Mouse (Mus musculus): Measurements from ENCODE around the gene Gclc.

The Gclc gene

DNA sequence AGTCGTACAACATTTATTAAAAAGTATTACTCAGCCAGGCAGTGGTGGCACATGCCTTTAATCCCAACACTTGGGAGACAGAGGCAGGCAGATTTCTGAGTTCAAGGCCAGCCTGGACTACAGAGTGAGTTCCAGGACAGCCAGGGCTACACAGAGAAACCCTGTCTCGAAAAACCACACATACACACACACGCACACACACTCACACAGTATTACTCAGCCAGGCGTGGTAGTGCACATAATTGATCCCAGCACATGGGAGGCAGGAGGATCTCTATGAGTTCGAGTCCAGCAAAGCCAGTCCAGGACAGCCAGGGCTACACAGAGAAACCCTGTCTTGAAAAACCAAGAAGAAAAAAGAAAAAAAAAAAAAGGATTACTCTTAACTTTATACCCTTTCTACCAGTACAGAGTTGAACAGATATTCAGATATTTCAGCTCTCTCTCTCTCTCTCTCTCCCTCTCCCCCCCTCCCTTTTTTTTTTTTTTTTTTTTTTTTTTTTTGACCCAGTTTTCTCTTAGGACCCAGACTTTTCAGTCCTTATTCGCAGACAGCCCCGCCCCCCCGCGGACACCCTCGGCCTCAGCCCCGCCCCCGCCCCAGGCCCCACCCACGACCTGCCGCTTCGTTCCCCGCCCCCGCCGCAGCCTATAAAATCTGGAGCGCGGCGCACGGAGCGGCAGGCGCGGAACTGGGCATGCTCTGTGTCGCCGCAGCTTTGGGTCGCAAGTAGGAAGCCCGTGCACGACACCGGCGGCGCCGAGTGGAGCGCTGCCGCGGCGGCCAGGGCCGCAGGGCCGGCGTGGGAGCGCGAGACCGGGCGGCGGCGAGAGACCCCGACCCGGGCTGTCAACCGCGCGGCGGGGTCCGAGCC is at the start of gene Gclc:
Gene Gclc (plus strand): TSS at position 683 of the 875 bp plus-strand sequence.
- peak; percentile 96 for DNase-seq

DNA sequence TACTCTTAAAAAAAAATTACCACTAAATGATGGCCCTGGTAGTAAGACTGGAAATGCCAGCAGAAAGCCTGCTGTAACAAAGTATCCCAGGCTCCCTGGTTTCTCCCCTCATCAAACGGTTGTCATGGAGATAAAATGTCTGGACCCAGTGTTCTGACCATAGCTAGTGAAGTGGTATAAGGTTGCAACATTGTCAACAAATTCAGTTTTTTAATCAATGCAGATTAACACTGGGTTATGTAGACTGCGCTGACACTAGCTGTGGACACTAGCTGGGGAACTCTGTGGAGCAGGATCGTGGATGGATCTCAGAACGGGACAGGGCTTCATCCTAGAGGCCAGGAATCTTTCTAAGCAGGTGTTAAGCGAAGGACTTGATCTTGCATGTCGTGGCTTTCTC is 47.8 kb upstream of the Gclc start:
- no peak for DNase-seq

DNA sequence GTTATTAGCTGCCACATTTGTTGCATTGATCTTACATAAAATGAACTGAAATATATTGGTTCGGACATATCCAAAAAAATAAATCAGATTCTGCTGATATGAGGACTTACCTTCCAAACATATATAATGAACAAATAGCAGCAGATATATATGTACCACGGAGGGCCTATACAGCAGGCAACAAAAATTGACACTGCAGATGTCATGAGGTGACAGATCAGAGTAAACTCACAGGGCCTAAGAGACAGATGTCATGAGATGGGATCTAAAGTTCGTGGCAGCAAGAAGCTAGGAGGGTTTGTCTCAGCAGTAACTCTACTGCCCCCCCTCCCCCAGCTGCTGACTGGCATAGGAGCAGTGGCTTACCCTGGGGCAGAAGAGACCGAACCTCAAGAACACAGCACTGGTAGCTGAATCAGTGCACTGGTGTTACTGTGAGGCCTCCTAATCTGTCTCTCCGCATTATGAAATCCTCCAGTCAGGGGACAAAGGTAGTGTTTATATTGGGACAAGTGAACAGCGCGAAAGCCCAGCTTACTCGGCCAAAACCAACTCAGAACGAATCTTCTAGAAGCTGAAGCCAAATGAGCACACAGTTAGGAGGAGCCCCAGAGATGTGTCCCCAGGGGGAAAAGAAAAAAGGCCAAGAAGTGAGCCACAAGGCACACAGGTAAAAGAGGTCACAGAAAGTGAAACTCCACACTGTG is 46.7 kb upstream of the Gclc start:
- DNase-seq: no peak

DNA sequence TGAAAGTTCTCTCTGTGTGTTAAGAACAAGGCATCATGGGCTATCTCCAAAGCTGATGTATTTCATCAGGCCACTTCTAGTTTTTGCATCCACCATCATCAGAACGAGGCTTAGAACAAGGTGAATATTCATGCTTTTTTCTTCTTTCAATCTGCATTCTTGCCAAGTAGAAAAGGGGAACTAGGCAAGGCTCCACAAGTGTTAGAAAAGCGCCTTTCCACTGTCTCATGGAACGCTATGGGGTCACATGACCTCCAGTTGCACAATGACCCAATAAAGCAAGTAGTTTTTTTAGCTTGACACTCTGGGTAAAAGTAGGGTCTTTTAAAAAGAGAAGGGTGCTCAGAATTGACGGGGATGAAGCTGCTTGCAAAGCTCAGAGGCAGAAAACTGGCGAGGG is 45.4 kb upstream of the Gclc start:
- DNase-seq: no peak

DNA sequence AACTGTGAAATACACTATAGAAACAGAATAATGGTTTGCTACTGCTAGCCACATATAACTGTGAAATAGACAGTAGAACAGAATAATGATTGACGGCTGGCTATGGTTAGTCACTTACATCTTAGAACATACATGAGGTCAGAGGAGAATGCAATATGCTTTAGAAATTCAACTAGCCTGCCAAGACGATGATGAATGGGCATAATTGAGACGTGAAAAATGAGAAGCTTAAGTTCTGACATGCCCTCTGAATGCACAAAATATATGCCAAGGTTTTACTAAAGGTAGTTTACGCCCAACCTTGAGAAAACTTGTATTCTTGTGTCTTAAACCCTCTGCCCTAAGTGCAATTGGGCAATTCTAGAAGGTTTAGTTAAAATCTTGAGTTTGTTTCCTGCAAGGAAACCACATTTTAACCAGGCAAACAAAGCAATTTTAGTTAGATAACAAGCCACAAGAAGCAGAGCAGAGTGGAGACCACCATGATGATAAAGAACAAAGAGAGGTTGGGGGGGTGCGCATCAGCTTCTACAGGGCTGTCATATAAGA is 43.2 kb upstream of the Gclc start:
- no peak for DNase-seq

DNA sequence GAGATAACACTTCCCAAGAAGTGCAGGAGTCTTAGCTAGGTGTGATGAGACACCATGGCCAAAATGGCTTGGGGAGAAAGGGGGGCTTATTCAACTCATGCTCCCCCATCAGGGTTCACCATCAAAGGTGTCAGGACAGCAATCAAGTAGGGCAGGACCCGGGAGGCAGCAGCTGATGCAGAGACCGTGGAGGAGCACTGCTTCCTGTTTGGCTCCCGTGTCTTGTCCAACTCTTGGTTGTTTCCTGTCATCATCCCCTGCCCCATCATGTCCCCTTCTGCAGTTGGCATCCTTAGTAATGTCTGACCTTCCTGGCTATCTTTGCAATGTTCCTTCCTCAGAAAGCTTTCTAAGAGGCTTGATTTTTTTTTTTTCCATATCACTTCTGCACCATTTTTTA is 41.5 kb upstream of the Gclc start:
- no peak for DNase-seq

DNA sequence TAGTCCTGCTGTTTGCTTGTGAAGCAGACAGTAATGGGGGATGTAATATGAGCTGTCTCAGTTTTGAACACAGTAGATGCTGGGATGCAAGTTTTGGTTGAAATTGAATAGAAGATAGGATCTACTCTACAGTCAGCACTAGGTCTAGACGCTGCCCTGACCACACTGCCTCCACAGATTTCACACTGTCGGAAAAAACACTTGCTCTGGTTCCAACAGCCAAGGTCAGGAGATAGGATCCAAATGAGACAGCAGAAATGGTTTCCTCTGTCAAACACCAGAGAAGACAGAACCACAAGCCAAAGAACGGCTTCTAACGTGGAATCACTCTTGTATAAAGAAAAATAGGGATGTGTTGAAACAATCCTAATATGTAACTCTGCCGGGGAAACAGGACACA is 41.0 kb upstream of the Gclc start:
- DNase-seq: no peak

DNA sequence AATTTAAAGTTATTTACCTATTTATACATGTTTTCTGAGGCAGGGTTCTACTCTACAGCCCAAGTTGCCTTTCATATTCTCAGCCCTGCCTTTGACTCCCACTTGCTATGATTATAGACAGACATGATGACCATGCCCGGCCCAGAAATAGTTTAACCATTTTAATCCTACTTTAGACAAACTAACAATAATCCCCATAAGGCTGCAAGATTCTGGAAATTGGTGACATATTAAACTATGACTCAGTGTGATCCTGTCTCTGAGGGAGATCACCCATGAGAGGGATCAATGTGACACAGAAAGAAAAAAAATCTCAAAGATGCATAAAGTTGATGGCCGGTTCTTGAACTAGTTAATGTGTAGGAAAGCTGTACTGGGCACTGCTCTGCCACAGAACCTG is 39.1 kb upstream of the Gclc start:
- DNase-seq: no peak

DNA sequence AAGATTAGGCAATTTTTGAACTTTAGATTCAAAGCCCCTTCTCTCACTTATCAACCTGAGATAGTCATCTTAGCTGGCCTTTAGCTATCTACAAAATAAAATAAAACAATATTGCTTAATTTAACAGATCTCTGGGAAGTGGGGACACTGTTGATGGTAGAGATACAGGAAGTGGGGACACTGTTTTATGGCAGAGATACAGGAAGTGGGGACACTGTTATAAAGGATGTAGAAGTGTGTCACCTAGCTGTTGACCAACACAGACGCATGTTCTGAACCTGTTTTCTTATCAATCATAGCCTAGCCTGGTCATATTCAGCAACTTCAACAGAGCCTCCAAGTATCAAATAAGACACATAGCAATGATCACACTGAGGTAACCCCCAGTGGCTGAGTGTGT is 38.3 kb upstream of the Gclc start:
- no peak for DNase-seq

DNA sequence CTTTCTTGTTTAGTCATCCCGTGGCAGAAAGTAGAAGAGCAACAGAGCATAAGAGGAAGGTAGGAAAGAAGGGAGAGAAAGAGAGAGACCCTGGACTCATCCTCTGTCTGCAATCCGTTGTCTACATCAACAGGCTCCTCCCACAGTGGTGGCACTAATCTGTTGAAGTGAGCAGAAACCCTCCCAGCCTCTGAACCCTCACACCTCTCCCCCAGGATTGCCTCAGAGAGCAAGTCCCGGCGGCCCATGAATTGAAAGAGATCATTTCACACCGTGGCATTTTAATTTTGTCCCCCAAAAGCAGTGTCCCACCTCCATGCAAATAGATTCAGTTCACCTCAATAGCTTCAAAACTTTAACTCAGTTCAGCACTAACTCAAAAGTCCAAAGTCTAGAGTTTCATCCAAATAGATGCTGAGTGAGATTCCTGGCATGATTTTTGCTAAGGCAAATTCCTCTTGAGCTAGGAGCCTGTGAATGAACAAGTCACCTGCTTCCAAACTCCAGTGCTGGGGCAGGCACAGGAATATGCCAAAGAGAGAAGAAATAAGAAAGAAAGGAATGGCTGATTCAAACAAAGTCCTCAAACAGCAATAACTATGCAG is 36.4 kb upstream of the Gclc start:
- peak; percentile 21 for DNase-seq

DNA sequence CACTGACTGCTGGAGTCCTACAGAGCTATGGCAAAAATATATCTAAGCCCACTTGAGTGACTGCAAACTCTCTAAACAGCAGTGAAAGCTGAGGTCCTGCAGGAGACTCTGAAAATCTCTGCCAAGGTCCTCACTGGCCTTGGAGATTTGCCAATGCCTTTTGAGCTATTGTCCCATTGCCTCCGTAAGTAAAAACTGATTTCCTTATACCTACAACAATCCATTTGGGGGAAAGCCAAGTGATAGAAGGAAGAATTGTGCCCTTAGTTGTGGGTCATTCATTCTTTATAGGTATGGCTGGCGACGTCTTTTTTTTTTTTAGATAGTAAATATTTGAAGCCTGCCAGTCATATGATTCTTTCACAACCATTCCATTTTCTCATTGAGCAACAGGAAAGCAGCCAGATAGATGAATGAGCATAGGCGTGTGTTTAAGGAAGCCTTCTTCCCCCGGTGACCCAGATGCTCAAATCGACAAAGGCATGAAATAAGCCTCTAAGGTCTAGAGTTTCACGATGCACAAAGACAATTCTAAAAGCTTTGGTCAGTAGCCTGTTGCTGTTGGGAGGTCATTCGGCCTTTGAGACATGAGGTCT is 35.4 kb upstream of the Gclc start:
- DNase-seq: no peak

DNA sequence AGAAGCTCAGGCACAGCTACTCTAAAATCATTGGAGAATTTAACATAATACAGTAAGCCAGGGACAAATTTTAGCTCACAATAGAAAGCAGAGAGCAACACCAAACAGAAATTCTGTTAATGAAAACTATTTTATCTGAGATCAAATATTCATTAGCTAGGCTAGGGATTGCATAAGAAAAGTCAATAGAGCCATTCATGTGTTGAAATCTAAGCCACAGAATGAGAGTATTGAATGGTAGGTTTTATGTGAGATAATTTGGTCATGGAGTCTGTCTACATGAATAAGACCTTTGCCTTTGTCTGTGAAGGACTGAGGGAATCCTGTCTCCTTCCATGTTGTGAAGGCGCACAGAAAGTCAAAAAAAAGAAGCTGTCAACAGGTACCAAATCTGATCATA is 34.7 kb upstream of the Gclc start:
- DNase-seq: no peak

DNA sequence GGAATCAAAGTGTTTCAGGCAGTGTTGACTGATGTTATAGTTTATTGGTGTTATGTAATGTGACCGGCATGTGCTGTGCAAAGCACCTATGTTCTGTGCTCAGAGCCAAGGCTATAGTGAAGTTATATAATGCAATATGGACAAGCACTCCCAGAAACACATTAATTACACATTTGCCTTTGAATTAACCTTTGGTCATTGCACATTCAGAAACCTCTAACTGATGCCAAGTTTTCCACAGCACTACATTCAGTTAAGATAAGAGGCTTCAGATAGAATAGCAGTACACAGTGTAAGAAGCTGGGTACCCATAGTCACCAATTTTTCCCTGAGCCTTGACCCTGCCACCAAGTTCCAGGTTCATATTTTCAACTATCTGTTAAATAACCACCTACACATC is 32.0 kb upstream of the Gclc start:
- no peak for DNase-seq

DNA sequence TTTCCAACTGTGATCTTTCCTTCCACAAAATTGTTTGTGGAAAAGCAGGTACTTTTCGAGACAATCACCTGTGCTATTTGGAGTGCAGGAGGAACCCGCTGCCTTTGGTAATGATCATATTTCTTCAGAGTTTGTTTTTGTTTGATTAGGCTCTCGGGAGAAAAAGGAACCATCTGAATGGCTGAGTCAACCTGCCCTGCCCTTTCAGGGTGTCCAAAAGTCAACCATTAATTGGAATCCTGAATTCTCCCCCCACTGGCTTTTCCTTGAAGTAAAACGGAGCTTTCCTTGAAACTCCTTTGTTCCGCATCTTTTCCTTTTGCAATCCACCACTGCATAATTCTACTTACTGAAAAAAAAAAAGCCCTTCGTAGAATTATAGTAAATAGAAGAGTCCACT is 30.1 kb upstream of the Gclc start:
- DNase-seq: no peak

DNA sequence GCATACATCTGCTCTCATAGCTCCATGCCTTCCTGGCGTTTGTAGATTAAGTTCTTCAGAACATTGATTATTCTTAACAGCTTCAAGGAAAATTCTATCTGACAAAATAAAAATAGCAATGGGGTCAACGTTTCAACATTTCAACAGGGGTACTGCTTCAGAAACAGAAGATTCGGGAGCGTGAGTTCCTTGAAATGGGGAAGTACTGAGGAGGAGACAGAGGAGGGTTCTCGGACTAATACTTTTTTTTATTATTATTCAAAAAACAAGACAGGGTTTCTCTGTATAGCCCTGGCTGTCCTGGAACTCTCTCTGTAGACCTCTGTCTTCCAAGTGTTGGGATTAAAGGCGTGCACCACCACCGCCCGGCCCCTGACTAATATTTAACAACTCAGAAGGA is 28.9 kb upstream of the Gclc start:
- no peak for DNase-seq

DNA sequence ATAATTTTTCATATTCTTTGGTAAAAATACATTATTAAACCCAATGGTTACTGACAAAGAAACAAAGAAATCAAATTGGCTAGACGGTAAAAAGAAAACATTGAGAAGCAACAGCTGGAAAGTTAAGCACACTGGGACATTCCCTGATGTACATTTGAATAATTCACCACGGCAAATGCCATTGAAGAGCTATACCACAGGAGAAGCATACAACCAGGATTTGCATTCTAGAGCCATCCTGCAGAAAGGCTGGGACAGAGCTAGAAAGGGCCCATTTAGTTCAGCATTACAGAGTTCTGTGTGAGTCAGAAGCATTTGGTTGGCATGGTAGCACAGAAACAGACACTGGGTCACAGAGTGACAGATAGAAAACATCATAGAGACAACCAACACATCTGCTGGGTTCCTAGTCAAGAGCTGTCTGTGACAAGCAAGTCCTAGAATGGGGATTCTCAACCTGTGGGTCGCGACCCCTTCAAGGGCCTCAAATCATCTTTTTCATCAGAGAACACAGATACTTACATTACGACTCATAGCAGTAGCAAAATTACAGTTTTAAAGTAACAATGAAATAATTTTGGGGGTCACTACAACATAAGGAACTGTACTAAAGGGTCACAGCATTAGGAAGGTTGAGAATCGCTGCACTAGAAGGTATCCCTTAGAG is 28.2 kb upstream of the Gclc start:
- DNase-seq: no peak

DNA sequence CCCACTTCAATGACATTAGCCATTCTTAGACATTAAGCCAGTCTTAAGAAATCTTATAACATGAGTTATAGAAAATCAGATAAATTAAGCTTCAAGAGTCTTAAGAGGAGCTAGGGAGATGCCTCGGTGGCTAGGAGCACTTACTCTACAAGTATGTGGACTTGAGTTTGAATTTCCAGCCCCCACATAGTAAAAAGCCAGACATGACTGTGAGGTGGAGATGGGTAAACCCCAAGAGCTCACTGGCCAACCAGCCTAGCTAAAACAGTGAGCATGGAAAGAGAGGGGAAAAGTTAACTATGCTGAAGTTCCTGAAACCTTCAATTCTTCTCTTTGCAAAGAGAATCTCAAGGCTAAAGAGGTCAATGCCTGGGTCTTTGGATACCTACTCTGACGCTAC is 27.3 kb upstream of the Gclc start:
- DNase-seq: no peak

DNA sequence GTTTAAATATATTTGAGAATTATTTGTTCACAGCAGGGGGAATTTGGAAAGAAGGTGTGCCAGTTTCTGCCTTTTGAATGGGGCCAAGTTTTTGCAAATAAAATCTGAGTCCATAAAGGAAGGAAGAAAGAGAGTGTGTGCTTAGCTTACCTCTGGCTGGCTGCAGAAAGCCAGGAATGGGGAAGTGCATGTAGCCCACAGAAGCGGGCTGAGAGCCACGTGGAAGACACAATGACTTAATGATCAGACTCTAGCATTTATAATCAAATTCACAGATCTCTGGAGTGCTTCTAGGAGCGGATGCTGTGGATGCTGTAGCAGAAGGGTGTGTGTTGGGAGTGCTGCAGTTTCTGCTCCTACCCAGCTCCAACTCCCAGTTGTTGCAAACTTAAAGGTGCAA is 22.3 kb upstream of the Gclc start:
- no peak for DNase-seq

DNA sequence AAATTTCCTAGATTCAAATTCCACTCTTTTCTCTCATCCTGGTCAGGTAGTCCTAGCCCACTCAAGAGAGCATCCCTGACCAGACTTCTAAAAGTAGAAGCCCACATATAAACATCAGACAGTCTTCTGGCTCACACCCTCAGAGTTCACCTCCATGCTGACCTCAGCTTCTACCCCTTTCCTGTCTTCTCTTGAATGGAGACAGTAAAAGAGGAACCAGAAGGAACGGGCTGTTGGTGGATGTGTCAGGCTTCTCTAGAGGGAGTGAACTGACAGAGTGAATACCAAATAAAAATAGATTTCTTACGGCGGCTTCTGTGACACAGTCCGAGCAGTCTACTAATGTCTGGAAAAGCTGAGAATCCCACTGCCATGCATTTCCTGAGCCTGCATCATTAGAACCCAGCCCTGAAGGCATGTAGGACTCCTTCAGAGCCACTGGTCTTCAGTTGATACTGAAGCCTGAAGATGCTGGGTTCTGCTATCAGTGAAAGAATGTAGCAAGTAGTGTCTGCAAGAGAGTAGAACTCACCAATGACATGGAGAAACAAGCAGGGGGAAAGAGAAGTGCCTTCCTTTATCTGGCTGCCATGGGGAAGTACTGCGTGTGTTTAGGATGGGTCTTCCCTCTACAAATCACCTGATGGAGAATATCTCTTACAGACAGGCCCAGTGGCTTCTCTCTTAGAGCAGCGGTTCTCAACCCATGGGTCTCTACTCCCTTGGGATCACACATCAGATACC is 16.9 kb upstream of the Gclc start:
- DNase-seq: no peak

DNA sequence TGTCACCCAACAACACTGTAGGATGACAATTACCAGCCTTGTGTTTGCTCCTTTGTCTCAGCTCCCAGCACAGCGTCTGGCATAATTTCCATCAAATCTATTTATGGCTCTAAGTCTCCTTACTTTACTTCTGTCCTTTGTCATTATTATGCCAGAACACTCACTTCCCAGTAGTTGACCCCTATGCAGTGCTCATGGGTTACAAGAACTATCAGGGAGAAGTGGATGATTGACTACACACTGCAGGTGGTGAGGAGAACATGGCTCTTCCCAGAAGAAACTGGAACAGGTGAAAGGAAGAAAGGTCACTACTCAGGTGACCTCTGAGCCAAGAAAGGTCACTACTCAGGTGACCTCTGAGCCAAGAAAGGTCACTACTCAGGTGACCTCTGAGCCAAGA is 12.9 kb upstream of the Gclc start:
- DNase-seq: no peak

DNA sequence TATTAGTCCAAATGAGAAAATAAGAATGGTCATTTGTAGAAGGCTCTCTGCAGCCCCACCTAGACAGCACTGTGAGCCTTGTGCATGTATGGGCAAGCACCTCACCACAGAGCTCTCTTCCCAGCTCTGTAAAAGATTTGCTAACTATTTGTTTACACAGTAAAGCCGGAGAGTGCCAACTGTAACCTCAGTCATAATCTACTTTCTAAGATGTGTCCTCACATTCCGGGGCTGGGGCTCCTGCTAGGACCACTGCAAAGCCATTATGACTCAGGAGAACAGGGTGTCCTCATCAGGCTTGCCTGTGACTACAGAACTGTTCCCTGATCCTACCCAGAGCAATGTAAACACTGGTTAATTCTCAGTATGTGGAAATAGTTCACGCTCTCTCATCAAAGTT is 9.5 kb upstream of the Gclc start:
- DNase-seq: no peak

DNA sequence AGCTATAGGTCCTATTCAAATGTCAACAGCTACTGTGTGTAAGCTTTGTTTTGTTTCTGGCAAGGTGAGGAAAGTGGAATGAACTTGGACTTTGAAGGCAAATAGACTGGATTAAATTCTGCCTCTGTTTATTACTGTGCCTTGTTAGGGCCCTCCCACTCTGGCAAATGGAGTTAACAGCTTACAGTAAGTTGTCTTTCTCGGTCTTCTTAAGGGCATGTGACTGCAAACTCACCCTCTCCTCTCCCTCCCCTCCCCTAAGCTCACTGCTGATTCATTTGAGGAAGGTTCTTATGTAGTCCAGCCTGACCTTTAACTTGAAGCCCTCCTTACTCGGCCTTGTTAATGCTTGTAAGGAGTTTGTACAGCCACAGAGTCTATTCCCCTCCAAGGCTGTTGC is 8.0 kb upstream of the Gclc start:
- no peak for DNase-seq
